ENCODE assay signal across 8 mouse cellular contexts in genomic region chr11:33873071-33873781, GRCm38 (mm10).
A peak's percentile ranks its signal among the peaks of the same experiment; 100 is the strongest.
DNase-seq lines count a peak whose midpoint lies in the region; ATAC-seq lines count a peak whose summit lies in the region.

No protein-coding gene starts in this region.

- no peak overlapping the region for H3K4me3 ChIP-seq in forebrain, embryonic 13.5 days

- H3K4me1 ChIP-seq in forebrain, embryonic 13.5 days = peaks cover 21% of the 10 kb centered on the region

- peak; percentile 81 for ATAC-seq in forebrain, embryonic 13.5 days
- no peak for ATAC-seq in cerebellum, adult (ENCODE audit: insufficient number of reproducible peaks, low FRiP score, low TSS enrichment)

- H3K27me3 ChIP-seq in forebrain, embryonic 13.5 days = no peaks in the 10 kb centered on the region

- no peak overlapping the region for H3K4me2 ChIP-seq in forebrain, embryonic 13.5 days

- no peak overlapping the region for H3K27ac ChIP-seq in forebrain, embryonic 13.5 days

- no peaks in the 10 kb centered on the region for H3K36me3 ChIP-seq in forebrain, embryonic 13.5 days (ENCODE audit: poor library complexity, severe bottlenecking)

- peak; percentile 14 to 53 for DNase-seq in spleen, postnatal 10 days (ENCODE audit: low spot score in 2 of 2)
- no peak for DNase-seq in spleen, adult 18-20 months
- peak; percentile 27 to 51 for DNase-seq in kidney, postnatal 4 days
- peak; percentile 56 for DNase-seq in mesoderm, embryonic 11.5 days (ENCODE audit: low read depth, low spot score)
- DNase-seq in left cerebral cortex, adult 8-10 months (ENCODE audit: low spot score in 2 of 2) = no peak
- DNase-seq in frontal cortex, postnatal 10 days (ENCODE audit: low spot score in 2 of 2) = no peak

- H3K9me3 ChIP-seq in forebrain, embryonic 13.5 days (replicated peaks) = peaks cover 5% of the 10 kb centered on the region; the same call in 1 of the 2 replicates

- WGBS in forebrain, embryonic 13.5 days = 62% methylated on average over 10 of the region's 10 CpGs

- H3K9ac ChIP-seq in forebrain, embryonic 13.5 days = no peak overlapping the region

Comparison
In these comparisons a context has a peak if more than half of its experiments do, and no peak if none do; other contexts are left out.
1. DNase-seq: peak in spleen, postnatal 10 days (2 of 2), kidney, postnatal 4 days (2 of 2) and mesoderm, embryonic 11.5 days (single experiment); none in spleen, adult 18-20 months (0 of 2), left cerebral cortex, adult 8-10 months (0 of 2) and frontal cortex, postnatal 10 days (0 of 2).